Mouse (Mus musculus): ENCODE data around the gene Nxt2.
"Not testable (repeated sequence)": the region's sequence is repeated elsewhere in the genome, so short reads cannot be mapped to it uniquely, and the experiment has no call there.

Nxt2 gene

DNA sequence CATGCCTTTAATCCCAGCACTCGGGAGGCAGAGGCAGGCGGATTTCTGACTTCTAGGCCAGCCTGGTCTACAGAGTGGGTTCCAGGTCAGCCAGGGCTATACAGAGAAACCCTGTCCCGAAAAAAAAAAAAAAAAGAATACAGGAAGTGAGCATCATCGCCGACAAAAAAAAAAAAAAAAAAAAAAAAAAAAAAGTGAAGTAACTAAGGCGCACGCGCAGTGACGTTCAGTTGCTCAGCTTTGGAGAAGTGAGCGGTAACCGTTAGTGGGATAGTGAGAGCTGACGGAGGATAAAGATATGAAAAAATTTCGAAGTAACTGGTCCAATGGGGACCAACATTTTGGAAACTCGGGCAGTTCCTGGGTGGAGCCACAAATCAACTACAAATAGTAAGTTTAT lies at the start of gene Nxt2:
Gene Nxt2, plus strand, starts transcription at position 229 of the 400 bp plus-strand sequence.
- no peak for DNase-seq

DNA sequence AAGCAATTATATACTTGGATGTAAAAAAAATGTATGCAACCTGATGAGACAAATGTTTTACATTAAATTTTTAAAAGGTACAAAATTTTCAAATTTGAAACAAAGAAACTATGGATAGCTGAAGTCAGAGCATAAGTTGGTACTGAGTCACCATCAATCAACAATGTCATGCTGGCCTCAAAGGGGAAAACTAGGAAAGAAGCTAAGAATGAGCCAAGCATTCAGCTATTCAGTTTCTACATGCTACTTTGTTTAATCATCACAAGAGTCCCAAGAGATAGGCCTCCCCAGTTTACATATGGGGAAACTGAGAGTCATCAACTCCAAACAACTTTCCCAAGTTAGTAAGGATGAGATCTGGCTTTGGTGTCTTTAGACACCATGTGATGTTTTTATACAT lies 49.6 kb upstream of the Nxt2 start:
- no peak for DNase-seq

DNA sequence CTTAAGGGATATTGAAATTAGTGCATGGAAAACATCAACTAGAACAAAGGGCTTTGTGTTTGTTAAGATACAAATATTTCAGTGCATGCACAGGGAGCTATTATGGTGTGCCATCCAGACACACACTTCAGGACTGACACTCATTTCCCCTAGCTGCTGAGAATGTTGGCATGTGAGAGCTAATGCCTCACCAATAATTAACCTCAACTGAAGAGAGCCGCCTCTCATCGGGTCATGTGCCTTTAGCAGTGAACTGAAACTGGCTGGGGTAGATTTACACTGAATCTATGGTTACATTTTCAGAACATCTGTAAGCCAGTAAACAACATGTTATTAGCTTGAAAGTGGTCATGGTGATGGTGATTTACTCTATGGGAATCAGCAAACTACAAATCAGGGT lies 44.5 kb upstream of the Nxt2 start:
- no peak for DNase-seq

DNA sequence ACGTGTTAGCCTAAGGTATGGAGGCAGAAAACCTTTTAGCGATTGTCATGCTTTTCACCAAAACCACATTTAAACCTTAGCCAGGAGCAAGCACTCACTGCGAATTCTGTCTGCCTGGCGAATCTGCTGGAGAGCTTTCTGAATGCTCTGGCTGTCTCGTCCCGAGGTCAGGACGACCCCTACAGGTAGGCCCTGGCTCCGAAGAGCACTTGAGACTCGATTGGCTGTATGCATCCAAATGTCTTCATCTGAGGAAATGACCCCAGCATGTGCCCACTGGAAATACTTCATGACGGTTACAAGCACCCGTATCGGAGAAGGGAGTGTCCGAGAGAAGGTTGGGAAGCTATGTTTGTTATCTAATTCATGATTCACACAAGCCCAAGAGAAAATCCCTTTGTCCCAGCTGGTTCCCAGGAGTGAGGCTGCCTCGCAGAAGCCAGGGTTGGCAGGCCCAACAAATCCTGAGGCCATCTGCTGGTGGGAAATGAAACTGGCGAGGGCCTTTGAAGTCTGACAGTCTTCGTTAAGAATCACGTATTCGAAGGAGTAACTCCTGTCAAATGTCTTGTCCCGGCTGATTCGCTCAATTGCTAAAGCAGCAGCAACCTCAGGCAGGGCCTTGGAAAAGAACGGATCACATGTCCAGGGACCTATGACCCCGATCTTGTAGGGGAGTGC lies 37.4 kb upstream of the Nxt2 start:
- DNase-seq, result peak; percentile 28

DNA sequence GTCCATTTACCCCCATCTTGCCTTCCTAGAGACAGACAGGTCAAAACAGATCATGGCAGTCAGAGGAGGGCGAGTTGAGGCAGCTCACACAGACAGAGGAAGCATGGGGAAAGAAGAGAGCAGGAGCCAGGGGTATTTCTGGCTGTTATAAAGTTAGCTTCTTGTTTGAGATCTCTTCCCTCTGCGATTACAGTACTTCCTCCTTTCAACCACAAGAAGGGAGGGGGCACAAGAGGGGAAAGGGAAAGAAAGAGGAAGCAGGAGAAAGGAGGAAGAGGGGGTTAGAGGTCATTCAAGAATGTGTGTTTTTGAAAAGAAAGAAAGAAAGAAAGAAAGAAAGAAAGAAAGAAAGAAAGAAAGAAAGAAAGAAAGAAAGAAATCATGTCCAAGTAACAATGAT lies 36.2 kb upstream of the Nxt2 start:
- no peak for DNase-seq

DNA sequence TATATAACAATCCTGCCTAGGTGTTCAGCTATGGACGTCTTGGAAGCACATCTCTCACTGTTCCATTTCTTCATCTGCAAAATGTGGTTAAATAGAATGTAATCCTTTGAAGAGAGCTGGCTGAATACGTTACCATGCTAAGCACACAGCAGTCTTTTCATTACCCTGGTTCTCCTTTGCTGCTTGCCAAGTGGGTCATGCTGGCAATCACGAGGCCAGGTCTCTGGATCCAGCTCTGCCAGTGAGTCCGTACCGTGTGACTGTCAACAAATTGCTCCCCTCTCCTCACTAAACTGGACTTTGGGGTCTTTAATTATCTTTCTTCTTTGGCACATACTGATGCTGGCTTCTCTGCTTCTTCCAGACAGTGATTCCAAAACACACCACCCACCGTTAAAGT lies 32.1 kb upstream of the Nxt2 start:
- DNase-seq, result no peak

DNA sequence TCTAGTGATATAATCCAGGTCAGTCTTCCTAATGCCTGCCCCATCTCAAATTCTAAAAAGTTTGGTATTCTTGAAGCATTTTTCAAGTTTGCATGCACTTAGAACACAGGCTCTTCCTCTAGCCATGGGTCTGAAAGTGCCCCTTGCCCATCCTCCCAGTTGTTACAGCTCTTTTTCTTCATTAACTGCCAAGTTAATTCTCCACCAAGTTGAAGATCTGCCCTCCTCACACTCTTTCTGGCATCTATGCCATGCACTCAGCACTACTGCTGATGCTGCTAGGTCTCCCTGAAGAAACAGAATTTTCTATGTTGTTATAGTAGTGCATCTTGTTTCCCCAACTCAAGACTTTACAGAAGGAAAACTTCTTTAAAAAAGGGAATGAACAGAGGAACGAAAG lies 31.0 kb upstream of the Nxt2 start:
- DNase-seq, result no peak

DNA sequence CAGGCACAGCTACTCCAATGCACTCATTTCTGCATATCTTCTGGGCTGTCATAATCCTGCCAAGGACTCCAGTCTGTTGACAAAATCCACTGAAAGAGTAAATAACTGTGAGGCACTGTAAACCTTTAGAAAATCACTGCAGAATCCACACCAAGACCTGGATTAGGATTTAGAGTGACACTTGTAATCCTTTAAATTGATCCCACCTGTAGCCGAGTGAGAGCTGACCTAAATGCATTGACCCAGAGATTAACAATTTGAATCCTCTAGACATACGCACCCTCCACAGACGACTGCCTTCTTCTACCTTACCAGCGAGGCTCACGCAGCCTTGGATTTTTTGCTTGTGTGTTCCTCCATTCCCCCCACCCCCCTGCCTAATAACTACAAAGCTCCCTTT lies 29.7 kb upstream of the Nxt2 start, which contains the start of gene Gucy2f:
Gene Gucy2f, minus strand, starts transcription at position 101 of the 400 bp plus-strand sequence.
- no peak for DNase-seq

DNA sequence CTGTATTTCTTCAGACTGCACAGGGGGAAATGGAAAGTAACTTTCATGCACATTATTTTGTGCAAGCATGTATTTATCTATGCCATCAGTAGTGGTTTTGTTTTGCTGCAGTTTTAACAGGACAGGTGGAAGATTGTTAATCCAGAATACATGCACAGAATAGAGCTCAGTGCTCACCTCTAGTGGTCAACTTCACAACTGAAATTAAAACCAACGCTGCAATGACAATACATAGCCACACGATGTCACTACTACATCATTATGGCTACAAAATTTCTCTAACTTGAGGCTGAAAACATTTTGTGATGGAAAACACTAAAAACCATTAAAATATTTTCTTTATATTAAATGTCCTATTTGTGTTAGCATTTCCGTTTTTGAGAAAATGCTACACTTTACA lies 26.3 kb upstream of the Nxt2 start:
- DNase-seq, result peak; percentile 9

DNA sequence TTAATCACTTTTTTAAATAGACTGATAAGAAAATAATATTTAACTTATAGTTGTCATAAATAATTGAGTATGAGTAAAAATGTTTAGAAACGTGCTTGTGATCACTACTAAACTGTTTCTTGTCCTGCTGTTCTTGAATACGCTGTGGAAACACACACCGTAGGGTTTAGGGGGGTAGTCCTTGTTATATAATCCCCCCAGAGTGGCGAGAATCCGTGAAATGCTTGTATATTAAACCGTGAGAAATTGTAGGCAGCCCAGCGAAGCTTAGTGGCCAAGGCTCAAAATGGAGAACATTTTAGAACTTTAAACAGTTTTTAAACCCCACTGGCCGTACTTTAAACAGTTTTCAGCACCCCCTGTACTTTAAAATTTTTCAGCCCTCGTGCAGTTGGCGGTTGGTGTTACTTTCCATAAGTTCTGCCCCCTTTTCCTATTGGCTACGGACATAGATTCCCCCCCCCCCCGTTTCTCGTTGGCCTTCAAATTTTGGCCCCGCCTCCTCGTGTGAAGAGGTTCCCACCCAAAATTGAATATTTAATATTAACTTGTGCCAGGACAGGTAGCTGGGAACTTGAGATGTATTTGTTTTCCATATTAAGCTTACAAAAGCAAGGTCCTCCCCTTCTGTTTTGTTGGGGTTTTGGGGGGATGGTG lies 956 bp downstream of the Nxt2 start:
- DNase-seq, result peak; percentile 33

DNA sequence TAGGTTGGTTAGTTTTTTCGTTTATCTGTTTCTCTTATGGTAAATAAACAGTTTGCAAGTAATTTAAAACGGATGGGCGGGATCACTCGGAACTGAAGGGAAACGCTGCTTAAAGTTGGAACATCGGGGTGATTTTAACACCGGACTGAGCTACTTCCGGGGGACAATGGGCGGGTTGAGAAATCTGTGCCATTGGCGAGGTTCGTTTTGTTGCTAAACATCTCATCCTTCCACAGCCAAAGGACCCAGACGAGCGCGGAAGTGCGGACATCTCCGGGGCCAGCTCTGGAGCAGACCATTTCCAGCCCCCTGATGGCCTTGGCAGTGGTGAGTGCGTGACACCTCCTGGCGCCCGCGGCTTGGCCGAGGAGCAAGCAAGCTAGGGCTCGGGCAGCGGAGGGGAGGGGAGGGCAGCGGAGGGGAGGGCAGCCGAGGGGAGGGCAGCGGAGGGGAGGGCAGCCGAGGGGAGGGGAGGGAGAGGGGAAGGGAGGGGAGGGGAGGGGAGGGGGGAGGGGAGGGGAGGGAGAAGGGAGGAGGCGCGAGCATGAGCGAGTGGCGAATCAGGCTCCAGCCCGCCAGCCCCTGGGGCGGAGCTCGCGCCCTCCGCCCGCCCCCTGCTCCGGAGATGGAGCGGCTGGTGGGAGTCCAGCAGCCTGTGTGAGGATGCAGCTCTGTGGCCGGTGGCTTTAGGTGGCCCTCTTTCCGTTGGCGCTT lies 1.6 kb downstream of the Nxt2 start:
- DNase-seq, result peak; percentile 67

DNA sequence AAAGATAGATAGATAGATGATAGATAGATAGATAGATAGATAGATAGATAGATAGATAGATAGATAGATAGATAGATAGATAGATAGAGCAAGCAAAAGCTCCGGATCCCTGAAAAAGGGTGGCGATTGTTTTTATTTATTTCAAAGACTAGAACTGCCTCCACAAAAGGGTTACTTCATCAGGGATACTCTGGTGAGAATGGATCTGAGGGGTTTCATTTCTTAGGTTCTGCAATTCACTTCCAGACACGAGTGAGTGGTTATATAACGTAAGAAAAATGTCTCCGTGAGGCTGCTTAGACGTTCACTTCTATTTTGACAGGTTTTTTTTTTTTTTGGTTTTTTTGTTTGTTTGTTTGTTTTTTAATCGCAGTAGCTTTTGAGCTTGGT lies 2.2 kb downstream of the Nxt2 start:
- DNase-seq, result no peak

DNA sequence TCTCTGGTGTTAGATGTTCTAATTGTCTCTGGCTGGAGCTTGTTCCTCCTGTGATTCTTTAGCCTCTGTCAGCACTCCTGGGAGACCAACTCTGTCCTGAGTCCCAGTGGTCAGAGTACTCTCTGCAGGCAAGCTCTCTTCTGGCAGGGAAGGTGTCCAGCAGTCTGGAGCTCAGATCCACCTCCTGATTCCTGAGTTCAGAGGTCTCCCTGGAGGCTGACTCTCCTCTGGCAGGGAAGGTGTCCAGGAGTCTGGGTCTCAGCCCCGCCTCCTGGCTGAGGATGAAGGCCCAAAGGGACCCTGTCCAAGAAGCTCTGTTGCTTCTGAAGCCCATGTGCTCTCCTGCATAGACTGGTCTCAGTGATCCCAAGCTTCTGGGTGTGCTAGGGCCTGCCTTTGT lies 9.6 kb downstream of the Nxt2 start:
- DNase-seq, result not testable (repeated sequence)

DNA sequence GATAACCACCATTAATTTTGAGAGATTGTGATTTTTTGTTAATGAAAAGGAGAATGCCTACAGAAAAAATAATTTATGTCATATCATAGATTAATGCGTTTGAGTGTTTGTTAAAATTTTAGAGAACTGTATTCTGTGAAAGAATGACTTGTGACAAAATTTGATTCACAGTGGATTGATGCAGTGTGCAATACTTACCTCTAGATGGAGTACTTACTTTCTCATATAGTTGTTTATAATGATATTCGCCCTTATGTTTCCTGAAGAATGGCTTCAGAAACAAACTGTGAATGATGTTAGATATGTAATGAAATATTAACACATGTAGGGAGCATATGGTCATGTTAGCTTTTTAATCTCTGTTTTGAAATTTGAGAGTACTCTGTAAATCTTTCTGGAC lies 10.5 kb downstream of the Nxt2 start:
- DNase-seq, result no peak

DNA sequence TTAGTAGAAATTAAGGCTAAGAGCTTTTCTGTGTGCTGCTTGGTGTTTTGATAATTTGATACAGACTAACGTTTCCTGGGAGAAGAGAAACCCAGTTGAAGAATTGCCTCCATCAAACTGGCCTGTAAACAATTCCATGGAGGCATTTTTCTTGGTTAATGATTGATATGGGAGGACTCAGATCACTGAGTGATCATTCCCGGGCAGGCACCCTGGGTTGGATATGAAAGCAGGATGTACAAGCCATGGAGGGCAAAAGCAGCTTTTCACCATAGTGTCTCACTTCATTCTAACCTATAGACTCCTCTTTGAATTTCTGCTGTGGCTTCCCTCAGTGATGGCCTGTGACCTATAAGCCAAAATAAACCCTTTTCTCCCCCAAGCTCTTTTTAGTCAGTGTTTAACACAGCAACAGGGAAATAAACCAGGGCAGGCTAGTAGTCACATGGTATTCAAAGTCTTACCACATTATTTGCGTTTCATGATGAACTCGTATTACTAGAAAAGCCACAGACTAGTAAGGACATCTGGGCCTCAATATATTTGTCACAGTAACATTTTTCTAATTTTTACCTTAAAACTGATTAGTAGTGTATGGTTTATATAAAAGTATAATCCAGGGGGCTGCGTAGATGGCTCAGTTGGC lies 19.2 kb downstream of the Nxt2 start:
- DNase-seq, result no peak

DNA sequence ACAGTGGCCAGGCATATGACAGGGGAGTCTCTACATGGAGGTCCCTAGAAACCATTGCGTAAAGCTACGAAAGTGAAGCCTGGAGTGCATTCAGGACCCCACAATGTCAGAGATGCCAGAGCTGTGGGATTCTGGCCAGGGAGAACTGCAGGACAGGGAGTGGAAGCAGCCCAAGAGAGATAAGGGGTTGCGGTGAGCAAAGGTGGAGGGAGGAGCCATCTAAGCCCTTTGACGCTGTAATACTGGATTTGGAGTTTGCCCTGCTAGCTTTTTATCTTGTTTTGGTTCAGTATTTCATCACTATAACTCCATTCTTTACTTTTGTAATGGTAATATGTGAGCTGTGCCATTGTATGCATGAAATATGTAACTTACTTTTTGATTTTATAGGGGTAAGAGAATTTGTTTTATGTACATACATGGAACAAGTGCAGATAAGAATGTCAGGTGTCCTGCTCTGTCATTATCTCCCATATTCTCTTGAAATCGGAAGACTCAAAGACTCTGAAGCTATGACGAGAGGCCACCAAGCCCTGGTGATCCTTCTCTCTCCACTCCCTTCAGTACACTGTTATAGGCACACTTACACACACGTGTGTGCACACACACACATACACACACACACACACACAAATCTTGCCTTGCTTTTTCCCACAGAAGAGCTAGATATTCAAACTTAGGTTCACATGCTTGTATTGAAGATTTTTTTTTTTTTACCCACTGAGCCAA lies 23.6 kb downstream of the Nxt2 start:
- no peak for DNase-seq

DNA sequence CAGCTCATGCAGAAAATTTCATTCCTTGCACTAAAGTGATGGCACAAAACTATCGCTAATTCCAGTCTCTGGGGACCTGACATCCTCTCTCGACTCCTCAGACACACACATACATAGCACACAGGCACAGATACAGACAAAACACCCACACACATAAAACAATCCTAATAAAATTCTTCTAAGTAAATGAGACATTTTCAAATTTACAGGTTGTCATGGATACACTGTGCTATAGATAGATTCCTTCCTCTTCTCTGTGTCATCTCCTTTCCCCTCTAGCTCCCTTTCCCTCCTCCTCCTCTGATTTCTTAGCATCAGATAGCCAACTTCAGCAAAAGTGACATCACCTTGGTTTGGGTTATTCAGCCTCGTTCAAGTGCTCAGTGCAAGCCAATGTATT lies 49.5 kb downstream of the Nxt2 start:
- no peak for DNase-seq

DNA sequence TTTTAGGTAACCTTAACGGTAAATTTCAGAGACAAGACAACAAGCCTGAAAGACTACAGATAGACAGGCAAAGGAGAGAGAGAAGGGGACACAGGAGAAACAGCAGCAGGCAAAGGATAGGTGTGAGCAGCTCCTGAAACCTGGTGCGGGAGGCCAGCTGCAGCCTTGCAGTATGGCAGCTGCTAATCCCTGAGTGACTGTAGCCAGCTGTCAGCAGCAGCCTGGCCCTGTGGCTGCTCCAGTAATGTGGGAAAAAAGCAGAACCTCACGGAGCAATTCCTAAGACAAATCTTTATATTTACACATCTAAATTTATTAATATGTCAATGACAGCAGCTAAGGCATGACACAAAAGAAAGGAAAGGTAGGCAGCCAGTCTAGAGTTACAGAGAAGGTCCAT lies 50.0 kb downstream of the Nxt2 start:
- no peak for DNase-seq

DNA sequence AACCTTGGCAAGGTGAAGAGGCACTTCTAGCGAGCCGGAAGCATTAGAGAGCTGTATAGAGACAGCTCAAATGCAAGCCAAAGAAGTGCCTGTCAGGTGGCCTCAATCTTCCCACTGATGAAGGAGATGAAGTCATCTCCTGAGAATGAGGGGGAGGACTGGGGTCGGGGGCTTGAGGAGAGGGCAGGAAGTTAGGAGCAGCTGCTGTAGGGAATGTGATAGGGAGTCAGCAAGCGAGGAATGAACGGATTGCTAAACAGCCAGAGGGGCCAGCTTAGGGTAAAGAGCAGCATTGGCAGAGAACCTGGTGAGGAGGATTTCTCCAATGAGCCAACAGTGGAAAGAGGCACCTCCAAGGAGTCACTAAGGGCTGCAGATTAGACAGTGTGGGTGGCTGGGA lies 59.3 kb downstream of the Nxt2 start:
- DNase-seq, result no peak

Measured in lung, postnatal 14 days (tissue).